Mouse (Mus musculus): Measurements from ENCODE around the gene L1cam.

The L1cam gene

DNA sequence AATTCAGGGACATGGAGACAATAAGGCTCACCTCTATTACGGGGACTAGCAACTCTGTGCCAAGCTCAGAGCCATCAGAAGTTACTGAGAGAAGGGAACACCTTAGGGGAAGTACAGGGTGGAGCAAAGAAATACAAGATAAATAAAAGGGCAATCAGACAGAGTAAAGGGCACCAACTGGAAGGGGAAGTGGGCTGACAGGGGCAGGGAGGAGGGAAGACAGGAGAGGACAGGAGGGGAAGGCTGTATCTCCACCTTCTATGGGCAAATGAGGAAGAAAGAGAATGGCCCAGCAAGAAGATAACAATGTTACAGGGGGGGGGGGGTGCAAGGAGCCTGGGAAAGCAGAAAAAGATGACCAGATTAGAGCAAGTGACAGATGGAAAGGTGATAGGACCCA is 18.9 kb downstream of the L1cam start:
- DNase-seq (ENCODE audit: low spot score), result no peak

DNA sequence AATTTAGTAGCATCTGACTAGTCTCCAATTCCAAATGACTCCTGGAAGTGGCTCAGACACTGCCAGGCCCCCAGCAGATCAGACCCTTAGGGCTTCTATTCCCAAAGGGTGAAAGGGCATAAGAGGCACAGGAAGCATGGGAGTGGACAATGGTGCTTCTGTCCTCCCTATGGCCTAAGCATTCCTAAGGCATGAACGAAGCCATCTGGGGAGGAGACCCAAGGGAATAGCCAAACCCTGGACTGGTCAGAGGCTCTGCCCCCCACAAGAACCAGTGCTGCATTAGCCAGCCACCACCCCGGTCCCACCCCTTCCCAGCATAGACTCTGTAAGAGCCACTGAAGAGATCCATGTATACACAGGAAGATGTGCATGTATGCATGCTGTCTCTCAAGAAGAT is 20.0 kb downstream of the L1cam start:
- no peak for DNase-seq (ENCODE audit: low spot score)

DNA sequence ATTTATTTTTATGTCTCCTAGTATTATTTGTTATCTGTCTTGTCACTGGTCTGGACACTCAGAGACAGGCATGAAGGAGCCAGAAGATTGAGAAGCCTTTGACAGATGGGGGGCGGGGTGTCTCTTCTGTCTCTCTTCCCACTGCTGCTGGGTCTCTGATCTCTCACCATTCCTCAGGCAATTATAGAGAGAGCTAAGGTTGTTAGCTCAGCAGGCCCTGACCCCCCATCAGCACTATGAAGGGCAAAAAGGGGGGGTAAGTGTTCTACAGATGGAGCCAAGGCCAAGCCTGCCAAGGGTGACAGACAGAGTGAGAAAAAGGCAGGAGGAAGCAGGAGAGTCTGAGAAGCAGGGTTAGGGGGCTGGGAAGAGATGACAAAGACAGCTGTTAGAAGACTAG is 23.9 kb downstream of the L1cam start:
- DNase-seq (ENCODE audit: low spot score), result no peak

DNA sequence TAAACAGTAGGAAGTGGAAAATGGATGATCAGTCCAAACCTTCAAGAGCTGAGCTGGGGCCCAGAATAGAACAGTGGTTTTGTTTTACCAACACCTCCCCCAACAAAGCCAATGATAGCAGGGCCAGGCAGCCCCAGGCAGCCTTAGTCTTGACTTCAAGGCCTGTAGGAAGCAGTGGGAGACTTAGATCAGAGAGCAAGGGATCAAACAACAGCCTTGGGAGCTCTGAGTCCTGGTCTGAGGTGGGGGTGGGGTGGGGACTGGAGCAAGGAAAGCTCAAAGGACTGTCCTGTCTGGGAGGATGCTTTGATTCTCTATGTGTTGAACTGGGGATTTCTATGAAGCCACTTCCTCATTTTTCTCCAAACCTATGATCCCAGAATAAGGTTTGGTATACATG is 24.4 kb downstream of the L1cam start:
- DNase-seq (ENCODE audit: low spot score), result no peak

DNA sequence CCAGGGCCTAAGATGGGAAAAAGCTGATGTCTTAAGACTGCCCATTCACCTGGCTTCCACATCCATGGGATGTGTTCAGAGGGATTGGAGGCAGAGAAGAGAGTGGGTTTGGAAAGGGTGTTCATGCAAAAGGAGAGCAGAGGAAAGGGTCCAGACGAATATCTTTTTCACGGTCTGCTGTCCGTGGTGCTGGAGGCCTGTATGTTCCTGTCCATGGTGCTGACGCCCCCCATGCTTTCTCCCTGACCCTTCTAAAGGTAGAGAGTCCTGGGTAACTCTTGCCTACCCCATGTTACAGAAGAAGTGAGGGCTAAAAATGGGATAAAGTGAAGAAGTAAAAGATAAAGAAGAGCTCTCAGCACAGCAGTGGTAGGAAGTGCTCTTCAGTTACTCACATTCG is 26.6 kb downstream of the L1cam start:
- DNase-seq (ENCODE audit: low spot score), result no peak

DNA sequence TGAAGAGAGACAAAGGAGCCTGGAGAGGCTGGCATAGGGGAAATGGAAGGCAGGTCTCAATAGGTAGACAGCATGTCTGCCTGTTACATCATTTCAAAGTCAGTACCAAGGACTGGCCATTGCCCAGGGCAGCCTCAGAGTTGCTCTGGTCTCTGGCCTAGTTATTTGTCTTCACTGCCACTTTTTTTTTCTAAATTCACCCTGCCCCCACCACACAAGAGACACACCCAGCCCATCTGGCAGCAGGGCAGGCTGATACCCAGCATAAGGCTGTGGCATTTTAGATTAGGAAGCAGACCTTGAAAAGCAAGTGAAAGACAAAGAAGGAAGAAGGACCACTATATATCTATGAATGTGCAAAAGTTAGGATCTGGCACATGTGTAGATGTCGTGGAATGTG is 28.1 kb downstream of the L1cam start:
- DNase-seq (ENCODE audit: low spot score), result no peak

DNA sequence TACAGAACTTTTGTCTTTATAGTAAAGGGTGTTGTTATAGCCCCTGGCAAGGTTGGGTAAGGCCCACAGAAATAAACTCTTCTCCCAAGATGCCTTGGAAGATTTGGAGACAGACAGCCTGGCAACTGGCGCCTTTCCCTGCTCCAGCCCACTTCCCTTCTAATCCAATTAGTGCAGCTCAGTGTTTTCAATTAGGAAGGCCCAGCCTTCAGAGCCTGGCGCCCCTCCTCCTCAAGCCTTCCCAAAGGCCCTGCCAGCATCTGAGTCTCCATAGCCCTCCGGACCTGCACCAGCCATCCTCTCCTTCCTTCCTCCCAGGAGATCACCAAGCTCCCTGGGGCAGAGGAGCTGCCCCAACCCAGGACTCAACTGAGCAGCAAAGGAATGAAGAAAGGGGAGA is 28.6 kb downstream of the L1cam start:
- no peak for DNase-seq (ENCODE audit: low spot score)

DNA sequence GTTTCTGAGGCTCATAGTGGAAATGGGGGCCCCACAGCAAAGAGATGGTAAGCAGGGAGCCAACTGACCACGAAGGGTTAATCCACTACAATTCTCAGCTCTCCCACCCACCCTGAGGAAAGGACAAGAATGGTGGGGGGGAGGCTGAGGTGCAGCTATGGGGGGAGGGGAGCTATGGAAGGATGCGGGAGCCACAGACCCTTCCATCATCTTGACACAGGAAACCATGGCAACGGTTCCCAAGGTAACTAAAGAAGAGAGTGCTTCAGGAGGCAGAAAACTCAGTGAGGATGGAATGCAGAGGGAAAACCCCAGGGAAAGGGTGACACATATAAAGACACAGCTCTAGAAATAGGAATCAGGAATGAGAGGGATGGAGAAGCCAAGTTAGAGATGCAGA is 31.2 kb downstream of the L1cam start:
- no peak for DNase-seq (ENCODE audit: low spot score)

DNA sequence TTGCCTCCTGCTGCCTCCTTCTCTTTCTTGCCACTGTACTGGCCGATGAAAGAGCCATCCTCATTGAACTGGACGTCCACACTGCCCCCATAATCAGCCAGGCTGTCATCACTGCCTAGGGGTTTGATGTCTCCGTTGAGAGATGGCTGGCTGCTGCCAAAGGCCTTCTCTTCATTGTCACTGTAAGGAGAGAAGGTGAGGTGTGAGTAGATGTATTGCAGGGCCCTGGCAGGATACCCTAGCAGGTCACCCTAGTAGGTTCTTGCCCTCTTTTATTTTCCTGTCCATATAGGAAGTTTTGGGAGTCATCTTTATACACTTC is 40.9 kb downstream of the L1cam start:
- no peak for DNase-seq (ENCODE audit: low spot score)

DNA sequence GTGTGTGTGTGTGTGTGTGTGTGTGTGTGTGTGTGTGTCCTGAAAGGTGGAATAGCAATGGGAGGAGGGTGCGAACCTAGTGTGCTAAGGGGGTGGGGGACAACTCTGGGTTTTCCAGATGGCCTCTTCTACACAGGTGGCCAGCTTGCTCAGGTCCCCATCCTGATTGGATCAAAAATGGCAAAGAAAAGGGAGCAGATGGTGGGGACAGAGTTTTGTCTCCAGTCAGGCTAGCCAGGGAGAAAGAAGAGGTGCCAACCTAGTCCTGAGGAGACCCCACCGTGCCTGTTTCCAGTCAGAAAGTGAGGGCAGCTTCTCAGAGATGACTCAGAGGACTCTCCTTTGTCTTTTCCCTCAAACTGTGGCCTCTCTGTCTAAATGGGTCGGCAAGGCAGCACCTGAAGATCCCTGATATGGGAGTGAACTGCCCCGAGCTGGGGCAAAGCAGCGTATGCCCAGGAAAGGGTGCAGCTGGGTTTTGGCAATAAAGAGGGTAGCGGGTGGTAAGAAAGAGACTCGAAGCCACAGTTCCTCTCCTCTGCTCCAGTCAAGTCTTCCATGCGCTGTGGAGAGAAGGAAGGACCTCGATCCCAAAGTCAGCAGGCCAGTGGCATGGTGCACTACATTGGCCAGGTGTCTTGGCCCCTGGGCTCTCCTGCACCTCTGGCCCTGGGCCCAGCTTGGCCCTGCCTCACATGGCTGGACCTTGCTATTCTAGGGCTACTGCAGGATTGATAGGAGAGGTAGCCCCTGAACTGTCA is 41.4 kb downstream of the L1cam start:
- no peak for DNase-seq (ENCODE audit: low spot score)

DNA sequence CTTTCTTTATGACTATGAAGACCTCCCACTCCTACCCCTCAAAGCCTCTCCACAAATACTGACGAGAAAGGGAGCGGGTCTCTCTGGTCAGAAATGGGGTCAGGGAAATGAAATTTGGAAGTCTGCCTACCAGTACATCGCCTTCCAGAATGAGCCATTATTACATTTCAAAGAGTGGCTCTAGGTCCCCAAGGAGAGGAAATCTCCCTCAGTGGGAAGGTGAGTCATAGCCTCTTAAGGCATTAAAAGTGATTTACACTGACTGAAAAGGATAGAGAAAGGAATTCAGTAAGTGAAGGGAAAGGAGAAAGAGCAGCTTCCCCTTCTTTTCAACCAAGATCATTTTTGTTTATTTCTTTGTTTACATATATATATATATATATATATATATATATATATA is 59.2 kb downstream of the L1cam start:
- no peak for DNase-seq (ENCODE audit: low spot score)

DNA sequence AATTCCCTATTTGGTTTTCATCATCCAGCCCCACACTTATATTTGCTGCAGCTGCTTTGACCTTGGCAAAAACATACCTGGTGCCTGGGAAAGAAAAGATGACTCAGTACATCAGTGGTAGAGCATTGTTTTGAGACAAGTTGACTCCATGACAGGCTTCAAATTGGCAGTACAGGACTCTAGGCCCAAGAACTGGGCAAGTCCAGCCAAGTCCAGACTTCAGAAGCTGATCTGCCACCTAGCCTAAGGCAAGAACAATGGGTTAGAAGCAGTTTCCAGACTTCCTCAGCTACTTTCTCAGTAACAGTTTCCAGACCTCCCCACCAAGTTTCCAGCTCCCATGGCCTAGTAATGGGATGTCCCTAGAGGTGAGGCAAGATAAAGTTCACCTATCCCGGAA is 60.2 kb downstream of the L1cam start:
- DNase-seq (ENCODE audit: low spot score), result no peak

DNA sequence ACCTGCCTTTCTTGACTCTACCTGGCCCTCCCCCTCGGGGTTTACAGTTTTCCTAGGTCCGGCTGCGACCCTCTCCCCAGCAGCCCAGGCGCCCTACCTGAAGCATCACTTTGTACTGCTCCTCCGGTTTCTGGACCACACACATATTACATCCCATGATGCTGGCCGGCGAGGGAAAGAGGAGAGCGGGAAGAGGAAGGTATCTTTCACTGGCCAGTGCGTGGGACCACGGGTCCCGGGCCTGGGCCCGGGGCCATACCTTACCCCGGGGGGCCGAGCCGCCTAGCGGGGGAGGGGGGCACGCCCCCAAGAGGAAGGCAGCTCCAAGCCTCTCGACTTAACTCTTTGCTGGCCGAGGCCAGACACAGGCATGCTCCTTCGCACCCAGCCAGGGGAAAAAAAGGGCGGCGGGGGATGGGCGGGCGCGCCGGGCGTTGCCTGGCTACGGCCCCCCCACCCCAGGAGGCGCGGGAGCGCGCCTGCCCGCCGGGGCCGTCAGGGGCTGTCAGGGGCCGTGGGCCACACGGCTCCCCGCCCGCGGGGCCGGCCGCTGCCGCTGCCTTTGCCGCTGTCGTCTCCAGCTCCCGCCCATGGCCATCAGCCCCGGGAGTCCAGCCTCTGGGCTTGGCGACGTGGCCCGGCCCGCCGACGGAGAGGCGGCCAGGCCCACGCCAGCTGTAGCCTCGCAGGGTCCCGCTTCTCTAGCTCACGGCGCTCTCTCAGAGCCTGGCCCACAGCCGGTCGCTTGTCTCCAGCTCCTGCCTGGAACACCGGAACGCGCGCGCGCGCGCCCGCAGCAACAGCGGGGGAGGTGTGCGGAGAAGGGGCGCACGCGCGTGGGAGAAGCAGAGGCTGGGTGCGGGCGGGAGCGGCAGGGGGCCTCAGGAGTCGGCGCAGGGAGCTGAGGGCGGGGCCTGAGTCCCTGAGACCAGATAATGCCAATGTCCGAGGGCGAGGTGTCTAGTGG is 71.4 kb downstream of the L1cam start, which contains the start of gene Pdzd4:
Pdzd4 (minus strand) TSS at position 785 of the 967 bp plus-strand sequence.
- DNase-seq (ENCODE audit: low spot score), result peak; percentile 16

DNA sequence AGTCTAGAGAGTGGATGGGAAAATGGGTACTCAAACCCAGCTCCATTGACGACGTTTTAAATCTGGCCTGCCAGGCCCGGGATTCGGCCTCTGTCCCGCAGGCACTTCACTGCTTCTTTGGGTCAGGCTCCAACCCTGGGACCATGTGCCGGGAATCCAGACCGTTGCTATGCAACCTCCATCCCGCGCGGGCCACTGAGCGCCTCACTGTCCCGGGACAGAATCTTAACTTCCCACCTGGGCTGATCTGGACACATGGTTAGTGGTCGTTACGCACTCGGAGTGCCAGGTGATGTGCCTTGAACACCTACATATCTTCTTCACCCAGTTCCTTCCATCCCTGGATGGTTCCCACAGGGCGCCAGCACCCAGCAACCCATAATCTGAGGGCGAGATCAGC is 72.2 kb downstream of the L1cam start:
- DNase-seq (ENCODE audit: low spot score), result no peak

DNA sequence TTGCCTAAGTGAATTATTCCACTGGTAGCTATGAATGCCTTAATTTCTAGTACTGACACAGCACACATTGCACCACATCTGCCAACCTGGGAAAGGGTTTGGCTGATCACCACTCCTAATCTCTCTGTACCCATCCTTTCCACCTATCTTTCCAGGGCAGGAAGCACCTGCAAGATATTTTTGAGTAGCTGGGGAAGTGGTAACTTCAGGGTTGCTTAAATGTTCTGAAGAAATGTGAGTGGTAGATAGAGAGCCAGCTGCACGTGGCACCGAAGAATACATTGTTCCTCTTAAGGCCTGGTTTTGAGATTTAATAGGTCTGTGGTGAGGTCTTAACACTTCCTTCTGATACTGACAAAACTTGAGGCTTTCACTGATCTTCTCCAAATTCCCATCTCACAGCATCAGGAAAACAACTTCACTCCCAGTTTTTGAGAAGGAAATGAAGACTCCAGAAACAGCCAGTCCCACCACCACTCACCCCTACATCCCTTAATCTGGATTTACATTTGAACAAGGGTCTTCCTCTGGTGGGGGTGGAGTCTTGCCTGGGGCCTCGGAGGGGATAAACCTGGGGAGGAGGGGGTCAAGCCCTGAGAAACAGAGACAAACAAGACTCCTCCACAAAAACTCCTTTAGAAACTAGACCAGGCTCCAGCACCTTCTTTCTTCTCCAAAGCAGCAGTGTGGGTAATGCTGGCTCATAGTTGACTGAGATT is 79.2 kb downstream of the L1cam start:
- DNase-seq (ENCODE audit: low spot score), result no peak

DNA sequence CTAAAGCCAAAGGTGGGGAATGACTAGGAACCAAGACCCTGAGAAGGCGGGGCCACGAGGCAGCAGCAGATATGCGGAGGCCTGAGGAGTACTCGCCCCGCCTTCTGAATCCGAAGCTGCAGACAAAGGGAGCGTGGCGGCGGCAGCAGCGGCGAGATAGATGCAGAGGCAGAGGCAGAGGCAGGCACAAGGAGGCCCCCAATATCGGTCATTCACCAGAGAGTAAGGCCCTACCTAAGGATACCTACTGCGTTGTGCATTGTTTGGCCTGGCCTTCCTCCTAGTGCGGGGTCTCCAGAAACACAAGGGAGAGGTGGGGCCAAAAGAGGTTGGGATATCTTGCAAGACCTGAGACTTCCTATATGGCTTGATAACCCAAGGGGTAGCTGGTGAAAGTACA is 80.8 kb downstream of the L1cam start:
- DNase-seq (ENCODE audit: low spot score), result no peak

DNA sequence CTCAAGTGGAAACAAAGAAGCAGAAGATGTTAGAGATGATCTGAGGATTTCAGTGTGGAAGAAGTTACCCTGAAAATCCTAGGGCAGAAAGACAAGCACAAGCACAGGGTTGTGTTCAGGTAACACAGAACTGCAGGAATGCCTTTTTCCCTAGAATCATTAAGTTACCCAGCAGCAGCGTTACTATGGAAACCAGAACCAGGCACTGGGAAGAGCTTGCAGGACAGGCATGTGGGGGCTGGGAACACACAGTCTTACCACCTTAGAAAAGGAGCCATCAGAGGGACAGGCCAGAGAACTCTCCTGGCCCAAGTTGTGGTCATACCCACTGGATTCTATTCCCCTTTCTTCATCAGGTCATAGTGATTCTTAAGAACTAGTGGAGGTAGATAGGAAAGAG is 90.1 kb downstream of the L1cam start:
- no peak for DNase-seq (ENCODE audit: low spot score)
